Mouse (Mus musculus) bone marrow, adult 2 months (tissue): ENCODE results near the gene Rpl27.

Experiments
- CTCF ChIP-seq: fragments of 200-500 bp; IDR thresholded peaks from 2 replicates; pipeline ENCODE4 v1.5.1; 2011; ENCODE audit warnings: low read length, control low read depth; ENCODE audit not compliant: control insufficient read depth, insufficient read depth
- POLR2A ChIP-seq: fragments of 200-500 bp; IDR thresholded peaks from 2 replicates; pipeline ENCODE4 v1.6.1; 2011; ENCODE audit warnings: low read depth, mild to moderate bottlenecking, control low read depth, low read length, borderline replicate concordance; ENCODE audit not compliant: control insufficient read depth

DNA sequence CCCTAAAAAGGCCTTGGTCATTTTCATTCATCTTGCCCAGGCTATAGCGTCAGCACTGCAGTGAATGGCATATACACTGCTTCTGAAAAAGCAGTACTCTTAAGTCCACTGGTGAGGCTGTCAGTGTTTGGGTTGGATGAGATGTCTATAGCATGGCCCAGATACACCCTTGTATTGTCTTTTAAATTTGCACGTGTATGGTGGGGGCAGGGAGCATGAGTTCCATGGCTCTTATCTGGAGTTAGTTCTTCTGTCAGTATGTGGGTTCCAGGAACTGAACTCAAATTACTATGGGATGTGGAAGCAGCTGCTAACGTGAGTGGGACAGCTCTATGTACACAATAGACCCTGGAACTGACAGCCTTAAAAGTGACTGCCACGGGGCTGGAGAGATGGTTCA is 6.3 kb upstream of the Rpl27 start:
- TF ChIP-seq CTCF (no peak), POLR2A (no peak)
